Mouse (Mus musculus): Measurements from ENCODE around the gene Ssbp2.

The Ssbp2 gene

DNA sequence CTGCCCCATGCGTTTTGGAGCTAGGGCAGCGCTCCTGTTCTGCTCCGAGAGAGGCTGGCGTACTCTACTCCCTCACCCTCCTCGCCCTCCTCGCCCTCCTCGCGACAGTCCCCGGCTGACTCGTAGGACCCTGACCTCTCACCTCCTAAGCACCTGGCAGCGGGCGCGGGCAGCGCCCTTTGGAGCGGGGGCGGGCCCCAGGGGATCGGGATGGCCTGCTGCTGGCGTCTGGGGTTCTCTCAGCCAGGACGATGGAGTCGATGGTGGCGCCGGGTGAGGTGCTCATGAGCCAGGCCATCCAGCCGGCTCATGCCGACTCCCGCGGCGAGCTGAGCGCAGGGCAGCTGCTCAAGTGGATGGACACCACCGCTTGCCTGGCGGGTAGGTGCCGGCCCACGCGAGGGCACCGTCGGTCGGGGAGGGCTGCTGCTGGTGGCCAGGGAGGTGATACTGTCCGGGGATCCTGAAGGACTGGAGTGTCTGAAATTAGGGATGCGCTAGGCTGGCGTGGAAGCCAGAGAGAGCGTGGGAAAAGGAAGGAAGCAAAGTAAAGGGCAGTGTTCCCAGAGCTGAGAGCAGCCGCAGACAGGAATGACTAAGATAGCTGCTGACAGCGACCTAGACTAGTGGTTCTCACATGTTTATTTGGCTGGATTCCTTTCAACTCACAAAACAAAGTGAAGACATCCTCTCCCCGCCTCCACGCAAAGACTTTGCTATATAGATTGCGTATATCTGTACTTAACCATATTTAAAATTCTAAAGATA lies 281.4 kb downstream of the Ssbp2 start, which contains the start of gene Acot12:
Gene Acot12, plus strand, starts transcription at position 233 of the 768 bp plus-strand sequence.
- peak; percentile 68 for DNase-seq

DNA sequence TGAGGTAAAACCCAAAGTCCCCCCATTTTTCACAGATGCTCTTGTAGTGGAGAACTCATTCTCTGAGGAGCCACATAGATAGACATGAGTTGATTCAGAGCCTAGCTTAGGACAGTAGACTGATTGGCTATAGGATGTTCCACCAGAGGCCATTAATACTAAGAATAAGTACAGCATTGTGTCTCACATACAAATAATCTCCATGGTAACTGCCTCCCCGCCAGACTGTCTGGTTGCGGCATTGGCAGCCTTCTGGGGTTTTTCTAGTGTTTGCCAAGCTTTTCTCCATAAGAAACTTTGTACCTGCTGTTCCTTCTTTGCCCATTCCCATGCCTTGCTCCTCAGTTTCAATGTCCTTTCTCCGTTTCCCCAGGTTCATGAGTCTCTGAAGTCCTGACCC lies 283.1 kb downstream of the Ssbp2 start:
- no peak for DNase-seq

DNA sequence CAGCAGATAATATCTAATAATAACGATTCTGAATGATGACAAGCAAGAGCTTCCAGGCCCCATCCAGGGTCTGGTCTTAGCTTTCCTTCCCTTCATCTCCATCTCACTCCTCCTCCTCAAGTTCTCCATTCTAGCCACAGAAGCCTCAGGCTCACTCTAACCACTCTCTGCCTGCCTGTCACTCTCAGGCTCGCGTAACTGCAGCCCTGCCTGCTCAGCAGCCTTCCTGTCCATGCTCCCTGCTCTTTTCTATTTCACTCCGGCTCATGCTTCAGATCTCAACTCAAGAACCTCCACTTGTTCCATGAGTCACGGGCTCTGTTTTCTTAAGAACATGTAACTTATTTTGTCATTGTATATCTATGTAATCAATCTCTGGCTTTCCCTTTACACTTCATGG lies 286.4 kb downstream of the Ssbp2 start:
- no peak for DNase-seq

DNA sequence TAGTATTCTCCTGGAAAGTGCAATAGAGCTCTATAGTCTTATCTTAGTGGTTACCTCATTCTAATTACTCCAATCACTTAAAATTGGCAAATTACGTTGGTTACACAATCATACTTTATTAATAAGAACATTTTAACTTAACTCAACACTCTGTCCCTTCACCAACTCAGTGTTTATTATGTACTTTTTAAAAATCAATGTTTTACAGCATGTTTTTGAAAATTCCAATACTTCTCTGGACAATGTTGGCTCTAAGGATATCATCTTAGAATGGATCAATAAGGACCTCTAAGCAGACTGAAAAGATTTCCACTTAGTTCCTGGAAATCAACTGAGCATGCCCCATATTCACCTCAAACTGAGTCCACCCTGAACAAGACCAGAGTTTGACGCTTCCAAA lies 288.3 kb downstream of the Ssbp2 start:
- no peak for DNase-seq

DNA sequence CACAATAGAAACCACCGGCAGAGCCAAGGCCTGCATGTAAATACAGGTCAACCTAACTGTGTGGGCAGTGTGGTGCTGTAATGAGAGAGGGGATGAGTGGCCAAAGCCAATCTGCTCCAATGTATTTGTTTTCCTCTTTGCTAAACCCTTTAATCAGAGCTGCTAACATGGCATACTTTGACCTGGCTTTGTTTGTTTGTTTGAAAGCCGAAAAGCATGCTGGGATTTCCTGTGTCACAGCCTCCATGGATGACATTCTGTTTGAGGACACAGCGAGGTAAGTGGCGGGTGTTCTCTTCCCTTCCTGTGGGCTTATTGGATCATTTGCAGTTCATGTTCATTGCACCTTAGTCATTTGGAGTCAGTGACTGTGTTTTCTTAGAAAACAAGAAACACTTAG lies 289.9 kb downstream of the Ssbp2 start:
- DNase-seq = no peak

Measured in embryo, embryonic 11 days (tissue).